Mouse (Mus musculus) cerebellum, postnatal 14 days (tissue): ENCODE results near the gene Tmem145.
"Not testable (repeated sequence)": the region's sequence is repeated elsewhere in the genome, so short reads cannot be mapped to it uniquely, and the experiment has no call there.

Experiments used
- DNase-seq, 2 experiments: peaks; one replicate each; pipeline ENCODE4 v3.0.0; 2021; ENCODE audit warnings: mixed read lengths in 2 of 2

The Tmem145 gene

DNA sequence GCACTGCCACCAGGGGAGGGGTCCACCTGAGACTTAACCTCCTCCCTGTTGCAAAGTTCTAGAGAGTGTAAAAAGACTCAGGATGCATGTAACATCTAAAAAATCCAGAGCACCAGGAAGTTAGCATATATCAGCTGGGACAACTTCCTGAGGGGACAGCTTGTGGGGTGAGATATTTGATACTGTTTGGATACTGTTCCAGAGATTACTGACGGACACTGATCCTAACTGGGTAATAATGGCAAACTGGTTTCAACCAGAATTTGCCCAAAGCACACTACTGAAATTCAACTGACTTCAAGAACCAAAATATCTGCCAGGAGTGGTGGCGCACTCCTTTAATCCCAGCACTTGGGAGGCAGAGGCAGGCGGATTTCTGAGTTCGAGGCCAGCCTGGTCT, 11.4 kb upstream of the Tmem145 start:
- no peak for DNase-seq

DNA sequence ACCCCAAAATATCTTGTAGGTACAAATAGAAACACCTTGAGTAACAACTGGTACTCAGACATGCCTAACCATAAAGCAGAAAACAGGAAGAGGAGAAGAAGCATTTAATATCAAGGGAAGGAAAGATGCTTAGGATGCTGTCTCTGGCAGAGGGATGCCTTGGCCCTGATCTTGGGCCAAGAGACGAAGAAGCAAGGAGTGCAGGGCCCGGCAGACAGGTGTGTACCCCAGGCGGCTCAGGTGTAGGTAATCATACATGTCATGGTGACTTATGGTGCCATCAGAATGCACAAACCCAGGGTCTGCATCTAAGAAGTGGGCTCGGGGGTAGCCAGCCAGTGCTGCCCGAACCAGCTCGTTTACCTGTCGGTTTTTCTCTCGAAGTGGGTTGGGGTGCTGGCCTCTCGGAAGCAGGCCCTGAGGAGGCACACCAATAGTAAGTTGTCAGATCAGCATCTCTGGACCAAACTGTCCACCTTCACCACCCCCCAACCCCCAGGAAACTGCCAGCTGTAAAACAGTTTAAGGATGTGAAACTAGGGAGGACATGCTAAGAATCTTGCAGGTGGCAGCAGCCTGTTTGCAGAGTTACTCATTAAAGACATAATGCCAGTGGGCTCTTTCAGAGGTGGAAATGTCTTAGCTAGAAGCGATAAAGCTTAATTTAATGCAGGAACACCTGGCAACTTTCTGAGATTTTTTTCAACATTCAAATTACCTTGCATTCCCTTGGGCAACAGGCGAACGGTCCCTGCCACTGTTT, 10.8 kb upstream of the Tmem145 start:
- peak in 1 of 2 experiments; percentile 13 for DNase-seq

DNA sequence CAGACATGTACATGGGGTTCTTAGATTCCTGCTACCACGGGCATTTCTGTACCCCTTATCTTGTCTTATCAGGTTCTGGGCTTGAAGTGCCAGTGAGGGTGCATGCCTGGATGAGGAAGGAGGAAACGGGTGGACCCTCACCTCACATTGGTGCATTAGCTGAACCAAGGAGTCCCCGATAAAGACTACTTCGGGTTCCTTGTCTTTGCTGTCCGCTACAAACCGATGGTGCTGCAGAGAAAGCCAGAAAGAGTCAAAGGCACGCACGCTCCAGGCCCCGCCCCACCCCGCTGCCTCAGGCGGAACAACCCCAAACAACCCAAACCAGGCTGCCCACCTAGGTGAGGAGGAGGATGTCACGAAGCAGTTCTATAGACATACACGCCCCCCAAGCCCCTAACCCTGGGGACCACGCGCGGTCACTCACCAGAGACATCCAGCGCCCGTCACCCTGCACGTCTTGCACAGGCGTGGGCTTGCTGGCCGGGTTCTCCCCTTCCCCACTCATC, 8.9 kb upstream of the Tmem145 start:
- peak in 1 of 2 experiments; percentile 57 for DNase-seq

DNA sequence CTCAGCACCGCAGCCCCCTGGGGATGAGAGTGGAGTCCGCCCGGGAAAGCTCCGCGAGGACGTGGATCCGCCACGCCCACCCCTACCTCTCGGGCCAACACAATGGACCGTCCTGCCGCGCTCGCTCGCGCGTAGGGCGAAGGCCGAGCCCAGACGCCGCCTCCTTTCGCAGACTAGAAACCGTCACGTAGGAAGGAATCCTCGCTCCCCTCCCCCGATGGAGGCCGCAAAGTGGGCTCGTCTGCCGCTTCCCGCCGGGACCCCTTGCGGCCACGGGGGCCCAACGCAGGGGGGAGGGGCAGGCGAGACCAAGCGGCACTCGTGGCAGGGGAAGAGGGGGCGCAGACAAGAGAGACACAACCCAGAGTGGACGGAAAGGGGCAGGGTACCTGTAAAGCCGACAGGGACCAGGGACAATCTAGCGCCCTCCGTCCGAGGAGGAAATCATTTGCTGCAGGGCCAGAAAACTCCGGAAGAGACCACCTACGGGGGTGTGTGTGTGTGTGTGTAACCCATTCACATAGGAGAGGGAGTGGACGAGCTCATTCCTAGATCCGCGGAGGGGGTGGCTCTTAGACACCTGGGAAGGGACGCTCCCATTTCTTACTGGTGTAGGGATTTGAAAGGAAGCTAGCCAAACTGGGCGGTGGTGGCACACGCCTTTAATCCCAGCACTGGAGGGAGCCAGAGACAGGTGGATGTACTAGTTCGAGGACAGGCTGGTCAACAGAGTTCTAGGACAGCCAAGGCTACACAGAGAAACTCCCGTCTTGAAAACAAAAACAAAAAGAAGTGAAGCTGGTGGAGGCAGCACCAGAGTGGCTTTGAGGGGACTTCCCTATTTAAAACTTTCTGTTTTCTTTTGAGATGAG, 8.2 kb upstream of the Tmem145 start, which contains the start of gene Pafah1b3:
Gene Pafah1b3, minus strand, starts transcription at position 533 of the 872 bp plus-strand sequence.
- peak; percentile 92 to 94 for DNase-seq

DNA sequence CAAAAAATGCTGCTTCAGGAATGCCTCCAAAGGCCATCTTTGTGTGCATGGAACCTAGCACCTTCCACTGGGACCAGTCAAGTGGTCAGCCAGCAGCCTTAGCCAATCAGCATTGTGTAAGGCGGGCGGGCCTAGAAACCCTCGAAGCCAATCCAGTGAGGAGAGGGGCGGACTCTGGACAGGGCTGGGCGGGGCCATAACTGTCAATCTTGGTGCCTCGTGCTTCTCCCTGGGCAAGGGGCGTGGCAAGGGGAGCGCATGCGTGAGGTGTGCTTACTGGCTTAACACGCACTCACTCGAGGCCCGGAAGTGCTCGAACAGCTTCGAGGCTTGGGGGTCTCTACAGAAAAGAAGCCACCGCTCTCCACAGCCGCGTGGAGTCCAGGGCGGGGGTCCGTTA, 4.8 kb upstream of the Tmem145 start, which contains the start of gene Prr19:
Gene Prr19, plus strand, starts transcription at position 349 of the 400 bp plus-strand sequence.
- DNase-seq, result peak; percentile 26 to 67

DNA sequence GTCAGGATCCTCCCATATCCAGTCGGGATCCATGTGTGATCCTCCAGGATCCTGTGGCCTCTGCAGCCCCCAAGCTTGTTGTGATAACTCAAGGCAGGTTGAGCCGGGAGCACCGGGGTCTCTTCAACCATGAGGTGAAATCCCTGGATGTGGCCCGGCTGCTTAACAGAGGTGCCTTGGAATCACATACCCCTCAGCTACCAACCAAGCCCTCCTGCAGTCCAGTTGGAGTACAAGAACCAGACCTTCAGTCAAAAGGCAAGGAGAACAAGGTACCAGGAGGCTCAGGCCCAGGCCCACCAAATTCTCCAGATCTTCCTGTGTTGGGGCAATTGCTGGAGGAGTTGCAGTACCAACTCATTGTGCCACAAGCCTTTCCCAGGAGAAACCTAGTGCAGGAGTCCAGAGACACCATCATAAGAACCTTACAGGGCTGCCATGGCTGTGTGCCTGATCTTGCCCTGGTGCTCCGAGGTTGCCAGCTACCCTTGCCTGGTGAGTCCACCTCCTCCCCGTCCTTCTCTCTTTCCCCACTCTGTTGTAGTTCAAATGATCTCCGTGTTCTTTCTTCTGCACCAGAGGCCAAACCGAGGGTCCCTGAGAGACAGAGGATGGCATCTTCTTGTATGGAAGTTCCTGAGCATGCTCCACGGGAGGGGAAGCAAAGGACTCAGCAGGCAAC, 2.8 kb upstream of the Tmem145 start:
- no peak for DNase-seq

DNA sequence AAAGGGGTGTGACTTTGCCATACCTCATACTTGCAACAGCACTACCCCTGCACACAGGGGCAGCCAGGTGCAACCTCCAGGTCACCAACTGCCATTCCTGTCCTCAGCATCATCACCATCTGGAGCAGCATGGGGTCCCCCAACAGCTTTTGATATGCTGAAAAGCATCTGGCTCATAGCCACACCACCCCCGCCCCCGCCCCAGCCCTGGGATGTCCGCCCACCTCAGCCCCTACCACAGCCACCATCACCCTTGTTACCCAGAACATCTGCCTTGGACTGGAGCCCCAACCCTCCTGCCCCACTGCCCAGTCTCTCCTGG, 2.3 kb upstream of the Tmem145 start:
- DNase-seq, result no peak

DNA sequence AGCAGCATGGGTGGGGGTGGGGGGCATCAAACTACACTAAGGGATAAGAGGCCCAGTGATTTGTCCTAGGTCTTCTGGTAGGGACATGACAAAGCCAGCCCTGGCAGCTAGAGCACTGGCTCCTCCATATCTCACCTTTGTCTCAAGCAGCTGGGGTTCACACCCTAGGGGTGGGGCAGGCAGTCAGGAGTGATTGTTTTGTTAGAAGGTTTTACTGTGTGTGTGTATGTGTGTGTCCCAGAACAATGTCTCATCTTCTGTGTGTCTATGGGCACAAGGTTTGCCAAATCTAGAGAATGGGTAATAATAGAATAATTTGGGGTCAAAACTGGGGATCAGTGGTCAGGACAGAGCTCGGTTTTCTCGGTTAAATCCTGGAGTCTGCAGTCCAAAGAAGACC, 425 bp upstream of the Tmem145 start:
- DNase-seq, result no peak

DNA sequence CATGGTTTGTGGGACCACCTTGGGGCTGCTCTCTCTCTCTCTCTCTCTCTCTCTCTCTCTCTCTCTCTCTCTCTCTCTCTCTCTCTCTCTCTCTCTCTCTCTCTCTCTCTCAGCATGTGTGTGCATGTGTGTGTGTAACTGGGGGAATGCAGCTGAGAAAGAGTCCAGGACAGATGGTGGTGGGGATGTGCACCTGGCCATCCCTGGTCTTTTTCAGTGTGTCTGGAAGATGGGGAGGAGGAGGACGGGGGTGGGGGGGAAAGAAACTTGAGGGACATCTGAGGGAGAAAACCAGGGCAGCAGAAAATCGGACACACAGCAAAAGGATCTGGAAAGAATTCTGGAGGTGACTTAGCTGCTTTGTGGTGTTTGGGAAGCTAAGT, 699 bp downstream of the Tmem145 start:
- DNase-seq, result no peak

DNA sequence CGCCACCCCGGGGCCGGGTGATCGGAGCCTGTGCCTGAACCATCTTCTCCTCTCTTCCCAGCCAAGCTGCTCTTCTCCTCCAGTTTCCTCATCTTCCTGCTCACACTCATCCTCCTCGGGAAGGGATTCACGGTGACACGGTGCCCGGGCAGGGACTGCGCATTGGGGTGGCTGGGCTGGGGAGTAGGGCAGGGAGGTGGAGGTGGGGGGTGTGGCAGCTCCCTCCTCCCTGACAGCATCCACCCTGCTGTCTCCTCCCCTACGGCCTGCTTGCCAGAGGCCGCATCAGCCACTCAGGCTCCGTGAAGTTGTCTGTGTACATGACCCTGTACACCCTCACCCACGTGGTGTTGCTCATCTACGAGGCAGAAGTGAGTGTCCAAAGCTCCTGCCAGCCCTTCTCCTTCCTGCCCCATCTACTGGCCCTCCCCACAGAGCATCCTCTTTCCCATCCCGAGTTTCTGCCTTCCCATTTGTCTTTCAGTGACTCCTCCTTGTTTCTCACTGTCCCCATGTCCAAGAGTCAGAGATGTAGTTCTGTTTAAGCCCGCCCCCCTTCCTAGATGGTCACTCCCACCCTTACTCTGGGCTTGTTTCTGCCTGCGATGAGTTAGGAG, 2.9 kb downstream of the Tmem145 start:
- DNase-seq, result no peak

DNA sequence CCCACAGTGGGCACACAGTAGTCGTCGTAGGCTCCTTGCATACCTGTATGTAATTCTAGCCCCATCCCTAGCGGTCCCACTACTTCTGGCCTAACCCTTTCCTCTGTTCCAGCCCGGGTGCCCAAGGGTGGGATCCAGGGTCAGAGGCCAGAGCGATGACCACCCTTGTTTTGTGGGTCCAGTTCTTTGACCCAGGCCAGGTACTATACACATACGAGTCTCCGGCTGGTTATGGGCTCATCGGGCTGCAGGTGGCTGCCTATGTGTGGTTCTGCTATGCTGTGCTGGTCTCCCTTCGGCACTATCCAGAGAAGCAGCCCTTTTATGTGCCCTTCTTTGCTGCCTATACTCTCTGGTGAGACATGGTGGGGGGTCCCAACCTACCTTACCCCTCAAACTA, 3.5 kb downstream of the Tmem145 start:
- no peak for DNase-seq

DNA sequence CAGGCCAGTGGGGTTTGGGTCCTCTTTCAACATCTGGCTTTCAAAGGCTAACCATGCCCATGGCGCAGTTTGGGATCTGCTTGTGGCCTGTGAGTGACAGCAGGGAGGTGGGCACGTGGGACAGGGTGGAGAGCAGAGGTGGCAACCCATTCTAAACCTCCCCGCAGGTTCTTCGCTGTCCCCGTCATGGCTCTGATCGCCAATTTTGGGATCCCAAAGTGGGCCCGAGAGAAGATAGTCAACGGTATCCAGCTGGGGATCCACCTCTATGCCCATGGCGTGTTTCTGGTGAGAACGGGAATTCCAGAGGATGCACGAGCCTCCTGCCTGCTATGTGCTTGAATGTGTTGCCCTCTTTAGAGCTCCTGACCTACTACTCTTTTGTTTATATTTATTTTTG, 5.3 kb downstream of the Tmem145 start:
- DNase-seq, result no peak

DNA sequence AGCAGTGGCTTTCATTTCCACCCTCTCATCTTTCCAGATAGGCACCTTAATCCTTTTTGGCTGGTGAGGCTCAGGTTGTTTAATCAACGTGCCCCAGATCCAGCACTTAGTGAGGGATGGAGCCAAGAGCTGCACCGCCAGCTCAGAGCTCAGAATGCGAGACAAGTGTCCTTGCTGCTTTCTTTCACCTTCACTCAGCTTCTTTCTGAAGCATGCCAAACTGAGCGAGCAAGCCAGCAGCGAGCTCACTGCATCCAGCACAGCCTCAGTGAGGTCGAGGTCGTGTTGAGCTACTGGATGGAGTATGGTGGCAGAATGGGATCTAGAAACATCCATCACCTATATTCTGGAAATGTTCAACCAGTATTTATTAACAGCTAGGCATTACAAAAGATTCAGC, 7.4 kb downstream of the Tmem145 start:
- no peak for DNase-seq

DNA sequence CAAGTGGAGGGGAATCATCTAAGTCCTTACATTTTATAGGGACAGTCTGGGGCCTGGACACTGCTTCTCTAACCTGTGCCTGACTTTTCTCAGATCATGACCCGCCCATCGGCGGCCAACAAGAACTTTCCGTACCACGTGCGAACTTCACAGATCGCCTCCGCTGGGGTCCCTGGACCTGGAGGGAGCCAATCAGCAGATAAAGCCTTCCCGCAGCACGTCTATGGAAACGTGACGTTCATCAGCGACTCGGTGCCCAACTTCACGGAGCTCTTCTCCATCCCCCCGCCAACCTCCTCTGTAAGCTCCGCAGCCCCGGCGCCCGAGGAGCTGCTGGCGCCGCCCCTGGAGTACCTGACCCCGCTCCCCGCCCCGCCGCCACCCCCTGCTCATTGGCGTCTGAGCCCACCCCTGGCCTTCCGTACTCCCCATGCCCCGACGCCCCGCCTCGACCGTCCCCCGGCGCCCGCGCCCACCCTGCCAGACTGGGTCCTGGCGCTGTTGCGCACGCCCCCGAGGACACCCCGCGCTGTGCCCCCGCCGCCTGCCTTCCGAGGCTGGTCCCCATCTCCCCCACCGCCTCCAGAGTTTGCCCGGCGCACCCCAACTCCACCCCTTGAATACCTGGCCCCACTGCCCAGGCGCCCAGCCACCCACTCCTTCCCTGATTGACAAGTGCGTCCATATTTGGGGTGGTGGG, 8.8 kb downstream of the Tmem145 start:
- peak in 1 of 2 experiments; percentile 43 for DNase-seq

DNA sequence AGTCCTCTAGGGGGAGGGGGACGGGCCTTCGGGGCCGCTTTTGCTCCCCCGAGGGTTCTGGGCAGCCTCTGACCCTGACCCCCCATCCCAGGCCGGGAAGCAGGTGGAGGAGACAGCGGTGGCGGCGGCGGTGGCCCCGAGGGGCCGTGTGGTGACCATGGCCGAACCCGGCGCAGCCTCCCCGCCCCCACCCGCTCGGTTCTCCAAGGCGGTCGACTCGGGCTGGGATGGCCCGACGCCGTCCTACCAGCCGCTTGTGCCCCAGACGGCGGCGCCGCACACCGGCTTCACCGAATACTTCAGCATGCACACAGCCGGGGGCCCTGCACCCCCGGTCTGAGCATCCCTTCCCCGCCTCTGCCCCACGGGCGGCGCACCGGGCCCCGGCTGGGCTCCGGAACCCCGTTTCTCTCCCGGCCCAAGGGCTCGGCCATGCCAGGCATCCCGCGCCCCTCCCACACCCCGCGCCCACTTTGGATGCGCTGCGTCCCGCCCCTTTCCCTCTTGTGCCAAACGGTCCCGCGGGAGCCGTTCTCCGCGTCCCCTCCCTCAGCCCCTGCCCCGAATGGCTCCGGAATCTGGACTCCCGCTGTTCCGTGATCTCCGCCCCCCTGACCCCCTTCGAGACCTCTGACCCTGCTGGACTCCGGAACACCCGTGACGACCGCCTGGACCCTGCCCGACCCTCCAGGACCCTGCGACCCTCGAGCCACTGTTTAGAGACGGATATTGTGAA, 9.6 kb downstream of the Tmem145 start:
- DNase-seq, result peak; percentile 59 to 71

DNA sequence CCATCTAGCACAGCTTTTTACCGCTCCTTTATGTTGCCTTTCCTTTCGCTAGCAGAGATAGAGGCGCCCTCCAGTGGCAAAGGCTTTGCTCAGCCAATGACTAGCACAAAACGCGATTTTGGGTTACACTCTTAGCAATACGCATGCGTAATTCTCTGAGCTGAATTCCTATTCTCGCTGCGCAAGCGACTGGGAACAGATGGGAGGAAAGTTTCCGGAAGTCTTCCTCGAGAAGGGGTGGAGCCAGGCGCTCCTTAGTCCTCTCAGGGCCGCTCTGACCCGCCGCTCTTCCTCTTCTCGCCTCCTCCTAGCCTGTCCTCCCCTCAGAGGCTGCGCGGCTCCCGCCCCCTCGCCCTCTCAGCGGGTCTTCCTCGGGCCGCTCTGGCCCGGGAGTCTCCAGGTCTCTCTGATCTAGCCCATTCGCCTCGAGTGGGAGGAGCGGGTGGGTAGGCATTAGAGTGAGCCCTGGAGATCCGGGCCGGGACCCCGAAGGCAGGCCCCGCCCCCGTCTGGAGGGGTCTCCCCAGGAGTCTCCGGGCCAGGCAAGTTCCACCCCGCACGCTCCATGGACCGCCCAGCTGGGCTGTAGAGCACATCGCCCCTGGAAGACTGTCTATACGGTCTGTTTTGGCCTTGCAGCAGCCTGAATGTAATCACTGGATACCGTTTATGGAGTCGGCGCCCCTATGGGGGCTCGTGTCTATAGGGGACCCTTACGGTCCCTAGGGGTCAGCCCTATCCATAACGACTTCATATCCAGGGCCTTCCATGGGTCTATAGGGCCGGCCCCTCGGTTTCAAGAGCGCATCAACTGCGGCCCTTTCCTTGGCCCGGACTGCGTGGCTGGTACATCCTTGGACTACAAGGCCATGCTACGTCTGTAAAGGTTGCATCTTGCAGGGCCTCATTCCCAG, 10.9 kb downstream of the Tmem145 start, which contains the start of gene Megf8:
Gene Megf8, plus strand, starts transcription at position 633 of the 914 bp plus-strand sequence.
- peak; percentile 98 to 99 for DNase-seq

DNA sequence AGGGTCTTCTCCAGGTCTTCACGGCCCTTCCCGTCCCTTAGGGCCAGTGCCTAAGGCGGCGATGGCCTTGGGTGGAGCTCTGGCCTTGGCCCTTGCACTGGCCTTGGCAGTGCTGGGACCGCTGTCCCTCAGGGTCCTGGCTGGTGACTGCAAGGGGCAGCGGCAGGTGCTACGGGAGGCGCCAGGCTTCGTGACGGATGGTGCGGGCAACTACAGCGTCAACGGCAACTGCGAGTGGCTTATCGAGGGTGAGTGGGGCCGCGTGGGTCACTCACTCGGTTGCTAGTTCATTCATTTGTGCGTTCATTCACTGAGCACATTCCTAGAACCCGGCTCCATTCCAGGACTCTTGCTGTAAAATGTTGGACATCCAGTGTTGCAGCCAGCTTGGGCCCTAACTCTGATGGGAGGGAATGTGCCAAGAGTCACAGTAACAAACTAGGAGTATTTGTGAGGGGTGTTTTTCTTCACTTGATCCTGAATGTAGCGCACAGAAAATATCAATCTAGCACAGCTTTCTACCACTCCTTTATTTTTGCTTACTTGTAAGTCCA, 11.6 kb downstream of the Tmem145 start:
- DNase-seq, result peak; percentile 59 to 62

DNA sequence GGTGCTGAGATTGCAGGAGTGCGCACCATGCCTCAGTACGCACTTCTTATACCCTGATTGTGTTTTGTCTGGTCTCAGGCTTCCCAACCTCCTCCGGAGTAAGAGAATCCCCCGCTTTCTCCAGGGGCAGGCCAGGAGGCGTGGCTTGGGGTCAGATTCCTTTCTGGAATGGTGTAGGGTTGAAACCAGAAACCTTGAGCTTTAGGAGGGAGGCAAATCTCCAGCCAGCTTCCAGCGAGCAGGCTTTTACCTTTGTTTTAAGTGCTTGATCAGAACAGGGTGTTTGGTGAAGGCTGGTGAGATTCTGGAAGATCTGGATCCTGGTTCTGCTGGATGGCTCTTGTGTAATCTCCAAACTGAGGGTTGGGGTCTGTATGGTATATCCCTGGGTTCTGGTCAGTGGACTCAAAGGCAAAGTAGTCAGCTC, 16.2 kb downstream of the Tmem145 start:
- no peak for DNase-seq

DNA sequence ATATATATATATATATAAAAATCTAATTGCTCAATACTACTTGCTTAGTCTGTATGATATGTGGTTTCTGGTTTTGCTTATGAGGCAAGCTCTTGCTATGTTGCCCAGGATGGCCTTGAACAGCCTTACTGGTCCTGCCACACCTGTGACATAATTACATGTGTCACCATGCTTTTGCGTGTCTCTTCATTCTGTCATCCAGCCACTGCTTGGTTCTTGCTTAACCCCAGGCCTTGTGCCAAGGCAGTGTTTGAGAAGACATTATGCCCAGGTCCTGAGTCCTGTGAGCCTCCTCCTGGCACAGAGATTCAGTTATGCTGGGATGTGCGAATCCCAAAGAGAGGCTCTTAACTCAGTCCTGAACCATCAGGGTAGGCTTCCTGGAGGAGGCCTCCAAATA, 17.3 kb downstream of the Tmem145 start:
- no peak for DNase-seq

DNA sequence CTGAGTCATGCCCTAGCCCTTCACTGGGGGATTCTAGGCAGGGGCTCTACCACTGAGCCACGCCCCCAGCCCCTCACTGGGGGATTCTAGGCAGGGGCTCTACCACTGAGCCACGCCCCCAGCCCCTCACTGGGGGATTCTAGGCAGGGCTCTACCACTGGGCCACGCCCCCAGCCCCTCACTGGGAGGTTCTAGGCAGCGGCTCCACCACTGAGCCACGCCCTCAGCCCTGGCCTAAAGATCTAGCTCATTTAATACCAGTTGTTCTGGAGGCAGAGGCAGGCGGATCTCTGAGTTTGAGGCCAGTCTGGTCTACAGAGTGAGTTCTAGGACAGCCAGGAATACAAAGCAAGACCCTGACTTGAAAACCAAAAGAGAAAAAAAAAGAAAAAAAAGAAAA, 19.5 kb downstream of the Tmem145 start:
- not testable (repeated sequence) for DNase-seq
